Mouse (Mus musculus) adrenal gland, postnatal 10 days (tissue): ENCODE measurements around the gene Oca2. TPM values are rescaled to one million over a fixed set of nuclear protein-coding genes. Genes with fewer than 3 reads are reported as not detected.

ENCODE experiments used
- DNase-seq: peaks from one replicate; pipeline ENCODE4 v3.0.0; 2021; ENCODE audit warnings: mixed read lengths
- long read RNA-seq, 2 experiments: library from polyadenylated mRNA; stranded (forward); transcript quantifications; one replicate each; pipeline ENCODE4 v2.0.0; 2021
- total RNA-seq, 2 experiments: library from RNA; stranded (reverse); gene quantifications; 2 replicates each; pipeline ENCODE4 v1.2.3; 2021

The Oca2 gene
- total RNA-seq: 1 to 10 TPM; 7.5 to 8.1 TPM
- long read RNA-seq, experiment 1, partial matches to known transcripts: 2 of 8 reads
- long read RNA-seq, experiment 1, other reads (novel, unspliced or antisense): 2 of 8 reads
- long read RNA-seq, experiment 2, partial matches to known transcripts: 3 of 4 reads
- long read RNA-seq, experiment 2, other reads (novel, unspliced or antisense): 1 of 4 reads

GRCm38 (mm10) chr7:56239543-56239942, at the start of gene Oca2:
Gene Oca2 (plus strand): TSS chr7:56239760.
- peak; percentile 38 for DNase-seq

GRCm38 (mm10) chr7:56191041-56191440, 48.5 kb upstream of the Oca2 start:
- DNase-seq: peak; percentile 41

- DNase-seq: no peak
These were observed 47.9 kb upstream of the Oca2 start for GRCm38 (mm10) chr7:56191661-56192060.

GRCm38 (mm10) chr7:56201483-56202218, 37.9 kb upstream of the Oca2 start:
- no peak for DNase-seq

GRCm38 (mm10) chr7:56202843-56203242, 36.7 kb upstream of the Oca2 start:
- DNase-seq: no peak

GRCm38 (mm10) chr7:56203286-56203685, 36.3 kb upstream of the Oca2 start:
- DNase-seq: no peak

GRCm38 (mm10) chr7:56204877-56205276, 34.7 kb upstream of the Oca2 start:
- no peak for DNase-seq

GRCm38 (mm10) chr7:56220811-56221210, 18.7 kb upstream of the Oca2 start:
- DNase-seq: no peak

- DNase-seq: no peak
These were observed 3.7 kb upstream of the Oca2 start for GRCm38 (mm10) chr7:56235794-56236423.

GRCm38 (mm10) chr7:56236617-56237016, 2.9 kb upstream of the Oca2 start:
- no peak for DNase-seq

GRCm38 (mm10) chr7:56254568-56254967, 15.0 kb downstream of the Oca2 start:
- no peak for DNase-seq

- no peak for DNase-seq
These were observed 18.4 kb downstream of the Oca2 start for GRCm38 (mm10) chr7:56257875-56258441.

- DNase-seq: no peak
These were observed 37.9 kb downstream of the Oca2 start for GRCm38 (mm10) chr7:56277506-56277905.

GRCm38 (mm10) chr7:56291468-56292115, 52.0 kb downstream of the Oca2 start:
- peak; percentile 81 for DNase-seq

- no peak for DNase-seq
These were observed 64.8 kb downstream of the Oca2 start for GRCm38 (mm10) chr7:56304408-56304807.

- DNase-seq: no peak
These were observed 74.8 kb downstream of the Oca2 start for GRCm38 (mm10) chr7:56314358-56314757.

GRCm38 (mm10) chr7:56315630-56316529, 76.3 kb downstream of the Oca2 start:
- DNase-seq: no peak

GRCm38 (mm10) chr7:56327738-56328137, 88.2 kb downstream of the Oca2 start:
- DNase-seq: peak; percentile 5

- DNase-seq: peak; percentile 22
These were observed 109.0 kb downstream of the Oca2 start for GRCm38 (mm10) chr7:56348528-56348927.

GRCm38 (mm10) chr7:56356658-56357342, 117.2 kb downstream of the Oca2 start:
- DNase-seq: no peak
